Mouse (Mus musculus) heart, embryonic 13.5 days (tissue): ENCODE results near the gene Ccdc144b. TPM values are rescaled to one million over a fixed set of nuclear protein-coding genes. Genes with fewer than 3 reads are reported as not detected.

ENCODE experiments used
- ATAC-seq: fragments of 200-750 bp; cut with Nextera tagmentation; 2 replicates; pipeline ENCODE4 v1.8.0; 2017; ENCODE audit warnings: moderate TSS enrichment; ENCODE audit not compliant: insufficient number of reproducible peaks, low FRiP score, low TSS enrichment; ENCODE audit errors: extremely low read depth
- H3K27ac ChIP-seq: fragments of 300-500 bp; sonication (generic); replicated peaks from 2 replicates; pipeline ENCODE4 v1.5.1; 2015; ENCODE audit warnings: moderate library complexity, mild to moderate bottlenecking, inconsistent platforms
- H3K27me3 ChIP-seq: fragments of 300-500 bp; sonication (generic); replicated peaks from 2 replicates; pipeline ENCODE4 v1.6.1; 2015; ENCODE audit warnings: mild to moderate bottlenecking, inconsistent platforms
- H3K36me3 ChIP-seq: fragments of 300-500 bp; sonication (generic); 2 replicates; pipeline ENCODE4 v1.6.1; 2015; ENCODE audit warnings: mild to moderate bottlenecking, inconsistent platforms
- H3K4me1 ChIP-seq: fragments of 300-500 bp; sonication (generic); 2 replicates; pipeline ENCODE4 v1.6.1; 2015; ENCODE audit warnings: inconsistent platforms
- H3K4me2 ChIP-seq: fragments of 300-500 bp; sonication (generic); 2 replicates; pipeline ENCODE4 v1.6.1; 2015; ENCODE audit warnings: inconsistent platforms, mild to moderate bottlenecking, moderate library complexity
- H3K4me3 ChIP-seq: fragments of 300-500 bp; sonication (generic); 2 replicates; pipeline ENCODE4 v1.5.1; 2015; ENCODE audit warnings: moderate library complexity, mild to moderate bottlenecking, inconsistent platforms
- H3K9ac ChIP-seq: fragments of 300-500 bp; sonication (generic); 2 replicates; pipeline ENCODE4 v1.6.1; 2015; ENCODE audit warnings: inconsistent platforms, mild to moderate bottlenecking, moderate library complexity
- H3K9me3 ChIP-seq: fragments of 300-500 bp; sonication (generic); 2 replicates; pipeline ENCODE4 v1.6.1; 2016; ENCODE audit warnings: inconsistent platforms
- WGBS: fragments of 180-500 bp; shearing (Covaris S2); methylation state at CpG from one replicate; pipeline ENCODE4 v1.1.7; 2015; ENCODE audit warnings: mixed read lengths; 5-methylcytosine and 5-hydroxymethylcytosine counted together
- polyA plus RNA-seq: library from polyadenylated mRNA; unstranded; fragments of >200 nt; fragmentation: Nextera tagmentation; extraction: Ambion mirVana; gene quantifications from 2 replicates; pipeline ENCODE4 v1.2.1, GENCODE M21; 2015

The Ccdc144b gene
- polyA plus RNA-seq, 1 experiment from 2014 or later, result 0.07 TPM

DNA sequence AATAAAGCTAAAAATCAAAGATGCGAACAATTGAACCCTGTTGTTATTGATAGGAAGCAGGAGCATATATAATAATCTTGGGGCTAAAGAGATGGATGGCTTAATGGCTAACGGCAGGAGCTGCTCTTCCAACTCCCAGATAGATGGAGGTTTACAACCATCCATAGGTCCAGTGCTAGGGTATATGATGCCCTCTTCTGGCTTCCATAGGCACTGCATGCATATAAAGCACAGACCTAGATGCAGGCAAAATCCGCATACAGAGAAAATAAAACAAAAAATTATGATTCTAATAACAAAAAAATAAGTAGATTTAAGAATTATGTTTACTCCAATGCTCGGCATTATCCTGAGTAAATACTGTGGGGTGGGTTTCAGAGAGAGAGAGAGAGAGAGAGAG is 80.4 kb downstream of the Ccdc144b start:
- Histone ChIP-seq H3K27ac (no peak overlapping the region), H3K9me3 (no peaks in the 10 kb centered on the region), H3K4me1 (peaks cover 2% of the 10 kb centered on the region), H3K4me3 (no peak overlapping the region), H3K36me3 (peaks cover 81% of the 10 kb centered on the region), H3K4me2 (no peak overlapping the region), H3K9ac (no peak overlapping the region), H3K27me3 (no peaks in the 10 kb centered on the region)
- 78% methylated on average over 4 of the region's 4 CpGs for WGBS
- ATAC-seq, result no peak

DNA sequence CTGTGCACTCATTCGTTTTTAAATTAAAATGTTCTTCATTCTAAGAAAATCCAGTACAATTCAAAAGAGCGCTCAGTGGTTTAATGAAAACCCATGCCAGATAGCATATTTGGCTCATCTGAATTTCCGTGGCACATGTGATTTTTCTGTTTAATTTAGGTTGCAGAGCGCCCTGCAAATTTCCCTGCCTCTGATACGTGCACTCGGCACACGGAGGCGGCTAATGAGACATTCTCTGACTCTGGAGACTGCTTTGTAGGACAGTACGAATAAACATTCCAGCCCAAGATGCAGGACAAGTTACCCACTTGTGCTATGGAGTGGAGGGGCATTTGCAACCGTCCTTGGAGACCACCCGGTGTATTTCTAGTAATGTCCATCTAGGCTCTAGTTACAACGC is 82.2 kb downstream of the Ccdc144b start:
- H3K4me2 ChIP-seq, result no peak overlapping the region
- no peak overlapping the region for H3K27ac ChIP-seq
- H3K36me3 ChIP-seq, result peaks cover 83% of the 10 kb centered on the region
- no peaks in the 10 kb centered on the region for H3K9me3 ChIP-seq
- no peaks in the 10 kb centered on the region for H3K27me3 ChIP-seq
- H3K9ac ChIP-seq, result no peak overlapping the region
- WGBS, result 90% methylated on average over 12 of the region's 12 CpGs
- ATAC-seq, result no peak
- no peaks in the 10 kb centered on the region for H3K4me1 ChIP-seq
- H3K4me3 ChIP-seq, result no peak overlapping the region

DNA sequence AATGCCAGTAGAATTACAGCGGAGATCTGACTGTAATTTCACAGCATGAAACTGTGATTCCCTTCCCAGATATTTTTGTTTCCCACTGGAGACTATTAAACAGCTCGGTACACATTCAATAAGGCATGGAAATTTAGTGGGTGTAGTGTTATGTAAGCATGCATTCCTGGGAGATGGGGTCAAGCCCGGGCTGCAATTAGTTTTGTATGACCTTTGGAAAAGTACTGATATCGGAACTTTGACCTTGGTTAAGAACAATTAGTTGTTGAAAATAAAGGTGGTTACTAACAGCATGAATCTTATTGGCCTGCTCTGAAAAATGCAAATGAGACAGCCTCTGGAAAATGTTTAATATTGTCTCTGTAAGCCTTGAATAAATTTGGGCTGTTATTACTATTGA is 82.9 kb downstream of the Ccdc144b start:
- no peaks in the 10 kb centered on the region for H3K4me1 ChIP-seq
- 85% methylated on average over 4 of the region's 4 CpGs for WGBS
- H3K9me3 ChIP-seq, result no peaks in the 10 kb centered on the region
- peaks cover 80% of the 10 kb centered on the region for H3K36me3 ChIP-seq
- no peak overlapping the region for H3K4me3 ChIP-seq
- no peak for ATAC-seq
- H3K27me3 ChIP-seq, result no peaks in the 10 kb centered on the region
- H3K27ac ChIP-seq, result no peak overlapping the region
- no peak overlapping the region for H3K4me2 ChIP-seq
- H3K9ac ChIP-seq, result no peak overlapping the region

DNA sequence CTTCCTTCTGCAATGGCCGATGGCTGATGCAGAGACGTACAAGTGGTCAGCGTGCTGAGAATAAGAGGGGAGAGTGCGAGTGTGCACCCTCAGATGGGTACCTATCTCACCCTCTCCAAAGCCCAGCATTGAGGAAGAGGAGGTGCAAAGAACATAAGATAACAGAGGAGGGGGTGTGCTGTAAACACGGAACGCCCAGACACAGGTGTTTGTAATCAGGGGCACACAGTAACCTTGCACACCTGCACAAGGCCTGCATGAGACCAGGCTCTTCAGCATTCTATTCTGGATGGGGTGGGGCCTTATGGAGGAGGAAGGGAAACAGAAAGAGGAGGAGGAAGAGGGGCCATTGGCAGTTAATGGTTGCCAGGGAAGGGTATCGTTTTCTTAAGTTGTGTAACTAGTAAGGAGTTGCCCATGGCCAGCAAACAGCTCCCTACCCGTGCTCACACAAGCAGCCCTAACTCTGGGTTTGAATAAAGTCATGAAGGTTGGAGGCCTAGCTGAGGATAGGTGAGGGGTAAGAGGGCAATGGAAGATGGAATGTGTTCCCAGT is 85.9 kb downstream of the Ccdc144b start:
- Histone ChIP-seq H3K9me3 (no peaks in the 10 kb centered on the region), H3K4me2 (no peak overlapping the region), H3K9ac (no peak overlapping the region), H3K27ac (no peak overlapping the region), H3K27me3 (no peaks in the 10 kb centered on the region), H3K4me3 (no peak overlapping the region), H3K36me3 (peaks cover 74% of the 10 kb centered on the region), H3K4me1 (no peaks in the 10 kb centered on the region)
- ATAC-seq, result no peak
- 87% methylated on average over 8 of the region's 8 CpGs for WGBS

DNA sequence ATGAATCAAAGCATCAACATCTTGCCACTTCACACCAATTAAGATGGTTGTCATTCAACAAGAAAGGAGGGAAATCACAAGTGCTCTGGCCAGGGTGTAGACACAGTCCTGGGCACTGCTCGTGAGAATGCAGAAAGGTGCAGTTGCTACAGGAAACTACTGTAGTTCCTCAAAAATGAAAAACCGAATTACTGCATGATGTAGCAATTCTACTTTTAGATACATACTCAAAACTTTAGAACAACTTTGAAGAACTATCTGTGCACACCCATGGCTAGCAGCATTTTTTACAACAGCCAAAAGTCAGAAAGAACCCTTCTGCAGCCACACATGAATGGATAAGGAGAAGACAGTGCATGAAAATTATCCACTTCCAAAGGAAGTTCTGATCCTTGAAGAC is 86.9 kb downstream of the Ccdc144b start:
- Histone ChIP-seq H3K27ac (no peak overlapping the region), H3K4me1 (no peaks in the 10 kb centered on the region), H3K27me3 (no peaks in the 10 kb centered on the region), H3K4me2 (no peak overlapping the region), H3K9me3 (no peaks in the 10 kb centered on the region), H3K36me3 (peaks cover 73% of the 10 kb centered on the region), H3K9ac (no peak overlapping the region), H3K4me3 (no peak overlapping the region)
- WGBS, result 66% methylated on average over 2 of the region's 2 CpGs
- no peak for ATAC-seq

DNA sequence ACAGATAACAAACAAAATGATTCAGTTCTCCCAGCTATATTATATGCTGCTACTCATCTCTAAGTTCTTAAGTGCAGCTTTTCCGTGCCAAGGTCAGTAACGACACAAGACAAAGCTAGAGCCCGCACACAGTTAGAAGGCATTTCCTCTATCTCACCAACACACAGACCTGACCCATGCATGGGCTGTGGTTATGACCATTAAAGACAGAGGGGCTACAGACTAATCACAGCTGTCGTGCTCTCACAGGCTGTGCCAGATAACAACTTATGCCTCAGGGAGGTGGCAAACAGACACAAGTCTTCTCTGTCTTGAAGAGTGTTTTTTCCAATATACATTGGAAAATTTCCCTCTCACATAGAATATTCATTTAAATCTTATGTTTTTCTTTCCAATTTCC is 88.4 kb downstream of the Ccdc144b start:
- WGBS, result 61% methylated on average over 4 of the region's 4 CpGs
- Histone ChIP-seq H3K27me3 (no peaks in the 10 kb centered on the region), H3K4me3 (no peak overlapping the region), H3K27ac (no peak overlapping the region), H3K9me3 (no peaks in the 10 kb centered on the region), H3K4me2 (no peak overlapping the region), H3K36me3 (peaks cover 75% of the 10 kb centered on the region), H3K9ac (no peak overlapping the region), H3K4me1 (no peaks in the 10 kb centered on the region)
- no peak for ATAC-seq

DNA sequence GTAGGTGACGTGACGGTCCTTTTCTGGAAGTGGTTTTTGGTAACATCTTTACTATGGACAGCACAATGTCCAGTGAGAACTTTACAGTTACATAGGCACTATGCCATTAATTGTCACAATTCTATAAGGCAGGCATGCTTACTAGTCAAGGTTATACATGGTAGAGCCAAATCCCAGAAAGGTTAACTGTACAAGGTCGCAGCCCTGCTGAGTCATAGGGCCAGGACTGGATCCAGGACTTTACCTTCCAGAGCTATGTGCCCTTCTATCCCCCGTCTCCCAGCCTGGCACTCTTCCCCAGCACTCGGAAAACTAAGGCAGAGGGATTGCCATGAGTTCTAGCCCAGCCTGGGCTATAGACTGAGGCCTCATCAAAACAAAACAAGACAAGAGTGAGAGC is 89.4 kb downstream of the Ccdc144b start:
- Histone ChIP-seq H3K9me3 (no peaks in the 10 kb centered on the region), H3K27ac (no peak overlapping the region), H3K4me2 (no peak overlapping the region), H3K27me3 (no peaks in the 10 kb centered on the region), H3K9ac (no peak overlapping the region), H3K4me1 (no peaks in the 10 kb centered on the region), H3K36me3 (peaks cover 78% of the 10 kb centered on the region), H3K4me3 (no peak overlapping the region)
- no peak for ATAC-seq
- WGBS, result 86% methylated on average over 5 of the region's 5 CpGs

DNA sequence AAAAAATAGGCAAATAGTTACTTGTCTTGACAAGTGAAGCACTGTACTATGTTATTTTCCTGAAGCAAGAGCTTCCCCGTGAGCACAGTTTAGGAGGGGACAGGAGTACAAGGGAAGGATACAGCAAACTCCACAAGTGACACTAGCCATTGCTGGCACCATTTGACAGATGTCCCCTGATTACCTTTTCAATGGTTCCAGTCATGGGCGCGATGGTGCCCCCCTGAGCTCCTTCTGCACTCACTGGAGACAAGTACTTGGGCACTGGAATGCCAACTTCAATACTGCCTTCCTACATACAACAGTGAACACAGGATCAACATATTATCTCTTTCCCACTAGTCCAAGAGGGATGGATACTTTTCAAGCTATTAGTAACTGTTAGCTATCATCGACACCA is 89.9 kb downstream of the Ccdc144b start:
- WGBS, result 78% methylated on average over 4 of the region's 4 CpGs
- Histone ChIP-seq H3K4me3 (no peak overlapping the region), H3K4me1 (no peaks in the 10 kb centered on the region), H3K27me3 (no peaks in the 10 kb centered on the region), H3K9me3 (no peaks in the 10 kb centered on the region), H3K27ac (no peak overlapping the region), H3K9ac (no peak overlapping the region), H3K36me3 (peaks cover 78% of the 10 kb centered on the region), H3K4me2 (no peak overlapping the region)
- ATAC-seq, result no peak

DNA sequence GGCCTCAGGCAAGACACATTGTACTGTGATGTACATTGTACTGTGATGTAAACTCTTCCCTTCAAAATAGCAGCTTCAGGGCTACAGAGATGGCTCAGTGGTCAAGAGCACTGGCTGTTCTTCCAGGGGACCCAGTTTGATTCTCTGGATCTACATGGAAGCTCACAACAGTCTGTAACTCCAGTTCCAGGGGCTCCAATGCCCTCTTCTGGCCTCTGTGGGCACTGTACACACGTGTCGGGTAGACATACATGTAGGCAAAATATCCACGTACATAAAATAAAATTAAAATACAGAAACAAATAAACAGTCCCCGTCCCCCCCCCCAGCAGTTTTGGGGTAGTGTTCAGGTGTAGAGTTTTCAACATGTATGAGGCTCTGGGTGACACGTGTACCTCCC is 90.4 kb downstream of the Ccdc144b start:
- no peaks in the 10 kb centered on the region for H3K9me3 ChIP-seq
- H3K36me3 ChIP-seq, result peaks cover 79% of the 10 kb centered on the region
- ATAC-seq, result no peak
- H3K4me3 ChIP-seq, result no peak overlapping the region
- no peak overlapping the region for H3K27ac ChIP-seq
- H3K9ac ChIP-seq, result no peak overlapping the region
- H3K27me3 ChIP-seq, result no peaks in the 10 kb centered on the region
- WGBS, result 93% methylated on average over 5 of the region's 5 CpGs
- no peaks in the 10 kb centered on the region for H3K4me1 ChIP-seq
- H3K4me2 ChIP-seq, result no peak overlapping the region

Other genes starting within 250 kb of the Ccdc144b start
- 69.9 and 75.0 TPM in 2 replicates for gene Dcun1d1, start 116.1 kb downstream of the Ccdc144b start, polyA plus RNA-seq
- gene Mccc1, start 52.9 kb downstream of the Ccdc144b start, polyA plus RNA-seq, result 47.5 and 53.0 TPM in 2 replicates
- gene Acad9, start 12.4 kb upstream of the Ccdc144b start, polyA plus RNA-seq, result 70.7 and 74.0 TPM in 2 replicates
- gene D3Ertd254e, start 97.5 kb upstream of the Ccdc144b start, polyA plus RNA-seq, result 4.1 and 4.8 TPM in 2 replicates
- gene Qrfpr, start 168.8 kb upstream of the Ccdc144b start, polyA plus RNA-seq, result 0.08 TPM in 1 of 2 replicates, not detected in the other